Mouse (Mus musculus) mouse embryonic stem cell (cell line): ENCODE measurements around the gene Rreb1.

ENCODE experiments used
- in situ Hi-C, 2 experiments: fragments of 300-500 bp; cut with MboI; formaldehyde crosslinking; loops; 1 replicate in 1 of 2; 3 replicates in 1 of 2; pipeline ENCODE4 v1.14.3; 2019 to 2020; ENCODE audit warnings: low sequenced_read_pairs in 2 of 2, low pct_unique_long_range_greater_than_20kb in 1 of 2, mixed read lengths in 1 of 2; ENCODE audit not compliant: unreplicated experiment in 1 of 2

The Rreb1 gene

DNA sequence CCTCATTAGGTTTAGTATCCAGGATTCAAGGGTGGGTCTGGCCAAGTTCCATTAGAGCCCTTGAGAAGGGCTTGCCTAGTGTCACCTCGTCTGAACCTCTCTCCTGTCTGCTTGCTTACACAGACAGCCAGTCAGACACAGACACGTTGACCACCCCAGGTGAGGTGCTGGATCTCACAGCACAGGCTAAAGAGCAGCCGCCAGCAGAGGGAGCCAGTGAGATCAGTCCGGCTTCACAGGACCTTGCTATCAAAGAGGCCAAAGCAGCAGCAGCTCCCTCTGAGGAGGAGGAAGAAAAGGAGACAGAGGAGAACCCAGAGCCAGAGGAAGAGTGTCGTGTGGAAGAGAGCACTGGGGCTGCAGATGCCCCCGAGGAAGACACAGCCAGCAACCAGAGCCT is 168.5 kb downstream of the Rreb1 start:
- in situ Hi-C loops, result no loop called here

- in situ Hi-C loops, result loop anchor here in 1 of 2 experiments (25.0 kb wide), 1 partner anchor 416 kb away; no protein-coding TSS in a partner anchor
Observed at GRCm38 (mm10) chr13:37952981-37953380, 174.8 kb downstream of the Rreb1 start.

GRCm38 (mm10) chr13:37954318-37954717 is 176.1 kb downstream of the Rreb1 start:
- in situ Hi-C loops, result loop anchor here in 1 of 2 experiments (25.0 kb wide), 1 partner anchor 417 kb away; no protein-coding TSS in a partner anchor

DNA sequence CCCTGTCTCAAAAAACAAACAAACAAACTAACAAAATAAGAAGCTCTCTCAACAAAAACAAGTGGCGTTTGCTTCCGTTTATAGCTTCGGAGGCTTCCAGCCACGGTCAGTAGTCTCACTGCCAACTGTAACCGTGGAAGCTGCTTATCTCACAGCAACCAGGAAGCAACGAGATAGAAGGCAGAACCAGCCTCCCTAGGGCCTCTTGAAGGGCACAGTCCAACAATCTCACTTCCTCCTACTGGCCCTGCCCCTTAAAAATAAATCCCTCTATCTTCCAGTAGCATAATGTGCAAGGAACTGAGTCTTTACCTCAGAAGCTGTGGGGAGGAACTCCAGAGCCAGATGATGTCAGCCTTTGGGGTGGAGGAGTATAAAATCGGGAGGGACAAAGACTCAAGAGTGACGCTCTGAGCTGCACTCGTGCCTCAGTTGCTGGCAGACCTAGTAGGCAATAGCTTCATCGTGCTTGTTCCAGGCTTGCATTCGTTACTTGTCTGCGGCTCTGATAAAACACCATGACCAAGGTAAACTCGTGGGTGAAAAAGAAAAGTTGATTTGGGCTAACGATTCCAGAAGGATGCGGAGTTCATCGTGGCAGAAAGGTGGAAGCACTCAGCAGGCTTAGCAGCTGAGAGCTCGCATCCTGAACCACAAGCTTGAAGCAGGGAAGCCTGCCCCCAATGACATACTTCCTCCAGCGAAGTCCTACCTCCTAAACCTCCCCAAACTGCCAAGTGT is 180.5 kb downstream of the Rreb1 start:
- in situ Hi-C loops, result loop anchor here in 1 of 2 experiments (25.0 kb wide), 1 partner anchor 421 kb away; no protein-coding TSS in a partner anchor

- in situ Hi-C loops, result loop anchor here in 1 of 2 experiments (25.0 kb wide), 1 partner anchor 422 kb away; no protein-coding TSS in a partner anchor
Observed at GRCm38 (mm10) chr13:37959239-37959907, 181.2 kb downstream of the Rreb1 start.

DNA sequence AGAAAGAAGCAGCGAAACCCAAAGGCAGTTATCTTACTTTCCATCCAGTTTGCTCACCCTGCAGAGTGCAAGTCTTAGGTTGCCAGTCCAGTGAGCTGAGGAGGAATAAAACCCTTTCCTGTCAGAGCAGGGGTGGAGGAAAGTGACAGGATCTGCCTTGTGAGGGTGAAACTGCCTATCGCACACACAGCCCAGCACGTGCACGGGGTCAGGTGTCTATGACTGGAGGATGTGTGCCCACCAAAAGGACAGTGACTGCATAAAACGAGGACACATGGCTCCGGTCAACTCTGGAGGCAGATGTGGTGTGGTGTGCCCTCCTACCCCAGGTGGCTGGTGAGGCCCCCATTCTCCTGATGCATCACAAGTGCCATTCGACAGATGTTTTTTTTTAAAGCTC is 181.7 kb downstream of the Rreb1 start:
- in situ Hi-C loops, result loop anchor here (10.0 to 25.0 kb wide), 3 partner anchors 423 to 505 kb away; no protein-coding TSS in a partner anchor

GRCm38 (mm10) chr13:37962541-37962940 is 184.3 kb downstream of the Rreb1 start:
- in situ Hi-C loops, result loop anchor here (10.0 to 25.0 kb wide), 3 partner anchors 425 to 508 kb away; no protein-coding TSS in a partner anchor

- in situ Hi-C loops, result loop anchor here (10.0 to 25.0 kb wide), 3 partner anchors 426 to 509 kb away; no protein-coding TSS in a partner anchor
Observed at GRCm38 (mm10) chr13:37963354-37964007, 185.3 kb downstream of the Rreb1 start.

DNA sequence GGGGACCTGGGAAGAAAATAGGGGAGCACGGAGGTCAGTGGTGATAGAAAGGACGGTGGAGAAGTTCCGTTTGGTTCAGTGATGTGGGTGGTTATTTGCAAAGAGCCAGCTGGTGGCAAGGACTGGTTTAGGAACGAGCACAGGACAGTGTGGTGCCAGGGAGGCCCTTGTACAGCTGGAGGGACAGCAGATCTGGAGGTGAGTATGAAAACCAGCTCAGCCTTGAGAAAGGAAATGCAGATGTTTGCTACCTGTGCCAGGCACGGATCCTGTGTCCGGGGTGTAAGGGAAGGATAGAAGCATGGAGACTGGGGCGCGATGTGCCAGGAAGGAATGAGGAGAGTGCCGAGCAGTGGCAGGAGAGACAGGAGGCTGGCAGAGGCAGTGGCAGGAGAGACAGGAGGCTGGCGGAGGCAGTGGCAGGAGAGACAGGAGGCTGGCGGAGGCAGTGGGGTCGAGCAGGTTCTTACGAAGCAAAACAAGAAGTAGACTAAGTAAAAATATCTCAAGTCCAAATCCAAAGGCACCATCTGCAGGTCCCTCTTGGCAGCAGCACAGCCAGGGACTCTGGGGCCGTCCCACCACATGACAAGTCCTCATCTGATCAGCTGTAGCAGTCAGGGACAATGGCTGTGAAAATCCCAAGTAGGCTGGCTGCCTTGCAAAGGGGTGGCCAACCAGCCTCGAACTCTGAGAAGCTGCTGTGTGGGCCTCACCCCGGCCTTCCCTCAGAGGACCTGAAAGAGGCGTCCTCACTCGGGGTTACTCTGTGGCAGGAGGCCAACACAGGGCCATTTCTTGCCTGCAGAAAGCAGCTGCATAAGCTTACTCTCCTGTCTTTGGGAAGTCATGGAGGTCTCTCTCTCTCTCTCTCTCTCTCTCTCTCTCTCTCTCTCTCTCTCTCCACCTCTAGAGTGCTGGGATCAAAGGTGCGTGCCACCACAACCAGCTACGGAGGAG is 186.2 kb downstream of the Rreb1 start:
- in situ Hi-C loops, result loop anchor here (10.0 to 25.0 kb wide), 3 partner anchors 427 to 510 kb away; no protein-coding TSS in a partner anchor

DNA sequence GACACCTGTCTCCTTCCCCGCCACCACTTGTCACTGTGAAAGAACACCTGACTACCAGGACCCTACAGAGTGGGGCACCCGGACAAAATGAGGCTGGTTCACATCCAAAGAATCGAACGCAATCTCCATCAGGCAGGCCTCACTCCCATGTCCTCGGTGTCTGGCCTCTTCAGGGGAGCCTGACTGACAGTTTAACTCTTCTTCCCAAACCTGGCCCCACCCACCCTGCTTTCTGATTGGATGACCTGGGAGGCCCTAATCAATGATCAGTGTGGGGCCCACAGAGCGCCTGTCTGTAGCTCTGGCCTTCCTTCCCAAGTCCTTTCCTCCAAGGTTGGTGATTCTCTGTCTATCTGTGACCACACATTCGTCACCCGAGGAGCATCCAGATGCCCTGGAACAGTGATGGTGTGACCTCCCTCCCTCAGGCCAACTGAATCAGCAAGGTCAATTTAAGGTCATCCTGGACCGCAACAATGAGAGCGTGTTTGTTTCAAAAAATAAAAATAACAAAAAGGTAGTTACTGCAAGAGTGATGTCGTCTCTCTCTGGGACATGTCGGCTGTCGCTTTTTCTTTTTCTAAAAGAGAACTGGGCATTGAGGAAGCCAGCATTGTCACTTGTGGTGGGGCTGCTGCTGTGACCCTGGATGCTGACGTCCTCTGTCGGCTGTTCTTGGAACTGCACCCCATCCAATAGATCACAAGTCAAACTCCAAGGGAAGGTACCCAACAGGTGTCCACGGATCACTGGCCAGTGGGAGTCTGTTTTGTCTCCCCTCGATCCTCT is 187.1 kb downstream of the Rreb1 start:
- in situ Hi-C loops, result loop anchor here (10.0 to 25.0 kb wide), 3 partner anchors 428 to 511 kb away; no protein-coding TSS in a partner anchor

DNA sequence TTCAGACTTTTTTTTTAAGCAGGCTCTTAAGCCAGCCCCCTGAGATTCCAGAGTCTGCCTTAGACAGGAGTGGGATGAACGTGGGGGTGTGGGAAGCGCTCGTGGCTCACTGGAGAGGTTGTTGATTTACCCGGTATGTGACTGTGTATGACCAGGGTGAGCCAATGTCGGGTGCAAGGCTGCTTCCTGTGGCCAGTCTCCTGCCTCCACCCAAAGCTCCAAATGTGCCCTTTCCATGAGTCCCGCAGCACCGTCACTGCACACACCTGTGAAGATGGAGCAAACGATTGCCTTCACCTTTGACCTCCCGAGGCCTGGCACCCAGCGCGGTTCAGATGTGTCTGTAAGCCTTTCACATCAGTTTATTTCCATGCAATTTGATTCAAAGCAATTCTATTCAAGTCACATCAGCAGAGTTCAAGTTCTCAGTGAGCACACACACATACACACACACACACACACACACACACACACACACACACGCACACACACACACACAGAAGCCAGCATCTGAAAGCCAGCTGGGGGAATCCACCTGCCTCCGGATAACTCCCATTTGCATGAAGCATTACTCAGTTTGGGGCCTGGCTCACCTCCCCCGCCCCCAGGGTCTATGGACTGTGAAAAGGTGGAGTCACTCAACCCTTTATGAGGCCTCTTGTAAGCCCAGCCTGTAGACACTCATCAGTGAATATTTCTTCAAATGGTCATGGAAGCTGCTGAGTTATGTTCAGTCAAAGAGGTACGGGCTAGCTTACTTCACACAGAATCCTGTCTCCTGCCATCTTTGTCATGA is 188.3 kb downstream of the Rreb1 start:
- in situ Hi-C loops, result loop anchor here (10.0 to 25.0 kb wide), 3 partner anchors 429 to 512 kb away; no protein-coding TSS in a partner anchor

- in situ Hi-C loops, result loop anchor here (10.0 to 25.0 kb wide), 3 partner anchors 430 to 512 kb away; no protein-coding TSS in a partner anchor
Observed at GRCm38 (mm10) chr13:37967052-37967437, 188.8 kb downstream of the Rreb1 start.

DNA sequence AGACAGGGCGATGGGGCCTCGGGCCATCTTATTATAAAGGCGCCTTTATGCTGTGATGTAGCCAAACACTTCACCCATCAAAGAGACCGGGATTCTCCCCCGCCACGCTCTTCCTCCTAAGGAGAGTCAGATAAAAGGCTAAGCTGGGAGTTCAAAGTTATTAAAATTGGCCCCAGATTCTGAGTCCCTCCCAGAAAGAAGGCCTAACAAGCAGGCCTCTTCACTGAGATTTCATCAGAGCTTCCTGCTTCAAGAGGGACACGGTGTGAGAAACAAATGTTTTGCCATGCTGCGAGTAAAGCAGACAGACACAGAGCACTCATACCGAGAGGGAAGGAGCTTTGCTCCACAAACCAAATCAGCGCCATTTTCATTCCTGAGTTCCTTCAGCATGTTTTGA is 189.4 kb downstream of the Rreb1 start:
- in situ Hi-C loops, result loop anchor here (10.0 to 25.0 kb wide), 3 partner anchors 430 to 513 kb away; no protein-coding TSS in a partner anchor

- in situ Hi-C loops, result loop anchor here (10.0 to 25.0 kb wide), 3 partner anchors 432 to 515 kb away; no protein-coding TSS in a partner anchor
Observed at GRCm38 (mm10) chr13:37969337-37969736, 191.1 kb downstream of the Rreb1 start.

GRCm38 (mm10) chr13:37969988-37970387 is 191.8 kb downstream of the Rreb1 start:
- in situ Hi-C loops, result loop anchor here (10.0 to 25.0 kb wide), 3 partner anchors 433 to 515 kb away; no protein-coding TSS in a partner anchor
